Mouse (Mus musculus): Measurements from ENCODE around the gene Brinp1. TPM values are rescaled to one million over a fixed set of nuclear protein-coding genes. Genes with fewer than 3 reads are reported as not detected.

Gene Brinp1
- polyA plus RNA-seq, 1 experiment = not detected

DNA sequence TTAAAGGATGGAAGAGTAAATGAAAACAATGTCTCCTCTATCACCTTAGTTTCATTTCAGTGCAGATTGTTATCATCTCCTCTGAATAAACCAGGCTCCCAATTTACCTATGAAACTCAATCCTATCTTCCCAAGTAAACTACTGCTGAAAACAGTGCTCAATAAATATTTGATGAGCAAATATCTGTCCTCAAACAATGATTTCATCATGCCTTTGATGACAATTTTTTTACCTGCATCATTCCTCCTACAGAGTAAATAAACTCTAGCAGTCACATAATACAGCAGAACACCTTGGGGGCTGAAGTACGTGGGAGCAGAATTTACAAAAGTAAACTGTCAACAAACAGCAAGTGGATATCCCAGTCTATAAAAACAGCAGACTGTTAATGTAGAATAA, 31.3 kb downstream of the Brinp1 start:
- Histone ChIP-seq H3K4me1 (ENCODE audit: control insufficient read depth) (no peaks in the 10 kb centered on the region), H3K36me3 (ENCODE audit: control insufficient read depth) (no peaks in the 10 kb centered on the region), H3K9me3 (ENCODE audit: control insufficient read depth, low read length) (no peaks in the 10 kb centered on the region), H3K27me3 (ENCODE audit: control insufficient read depth) (no peaks in the 10 kb centered on the region), H3K4me3 (replicated peaks) (no peak overlapping the region)
- no peak for TF ChIP-seq GATA1 (IDR thresholded peaks at IDR 0.05; ENCODE audit: low read length)
- TF ChIP-seq TAL1 (IDR thresholded peaks at IDR 0.05; ENCODE audit: low read length) = no peak

GRCm38 (mm10) chr4:68922504-68922903, 31.7 kb downstream of the Brinp1 start:
- TF ChIP-seq TAL1 (IDR thresholded peaks at IDR 0.05; ENCODE audit: low read length) (no peak), GATA1 (IDR thresholded peaks at IDR 0.05; ENCODE audit: low read length) (no peak)
- H3K9me3 ChIP-seq (ENCODE audit: control insufficient read depth, low read length) = no peaks in the 10 kb centered on the region

GRCm38 (mm10) chr4:68920127-68920526, 34.1 kb downstream of the Brinp1 start:
- H3K36me3 ChIP-seq (ENCODE audit: control insufficient read depth) = no peaks in the 10 kb centered on the region
- no peak for TF ChIP-seq GATA1 (IDR thresholded peaks at IDR 0.05; ENCODE audit: low read length)
- no peak for TF ChIP-seq TAL1 (IDR thresholded peaks at IDR 0.05; ENCODE audit: low read length)

More at GRCm38 (mm10) chr4:68922504-68922903, 31.7 kb downstream of the Brinp1 start:
- Histone ChIP-seq H3K27me3 (ENCODE audit: control insufficient read depth) (no peaks in the 10 kb centered on the region), H3K4me3 (replicated peaks) (no peak overlapping the region), H3K4me1 (ENCODE audit: control insufficient read depth) (no peaks in the 10 kb centered on the region), H3K36me3 (ENCODE audit: control insufficient read depth) (no peaks in the 10 kb centered on the region)

GRCm38 (mm10) chr4:68910942-68911341, 43.3 kb downstream of the Brinp1 start:
- TF ChIP-seq TAL1 (IDR thresholded peaks at IDR 0.05; ENCODE audit: low read length) (no peak), GATA1 (IDR thresholded peaks at IDR 0.05; ENCODE audit: low read length) (no peak)

More at GRCm38 (mm10) chr4:68920127-68920526, 34.1 kb downstream of the Brinp1 start:
- H3K4me1 ChIP-seq (ENCODE audit: control insufficient read depth) = no peaks in the 10 kb centered on the region
- H3K9me3 ChIP-seq (ENCODE audit: control insufficient read depth, low read length) = no peaks in the 10 kb centered on the region
- no peak overlapping the region for H3K4me3 ChIP-seq (replicated peaks)
- no peaks in the 10 kb centered on the region for H3K27me3 ChIP-seq (ENCODE audit: control insufficient read depth)

DNA sequence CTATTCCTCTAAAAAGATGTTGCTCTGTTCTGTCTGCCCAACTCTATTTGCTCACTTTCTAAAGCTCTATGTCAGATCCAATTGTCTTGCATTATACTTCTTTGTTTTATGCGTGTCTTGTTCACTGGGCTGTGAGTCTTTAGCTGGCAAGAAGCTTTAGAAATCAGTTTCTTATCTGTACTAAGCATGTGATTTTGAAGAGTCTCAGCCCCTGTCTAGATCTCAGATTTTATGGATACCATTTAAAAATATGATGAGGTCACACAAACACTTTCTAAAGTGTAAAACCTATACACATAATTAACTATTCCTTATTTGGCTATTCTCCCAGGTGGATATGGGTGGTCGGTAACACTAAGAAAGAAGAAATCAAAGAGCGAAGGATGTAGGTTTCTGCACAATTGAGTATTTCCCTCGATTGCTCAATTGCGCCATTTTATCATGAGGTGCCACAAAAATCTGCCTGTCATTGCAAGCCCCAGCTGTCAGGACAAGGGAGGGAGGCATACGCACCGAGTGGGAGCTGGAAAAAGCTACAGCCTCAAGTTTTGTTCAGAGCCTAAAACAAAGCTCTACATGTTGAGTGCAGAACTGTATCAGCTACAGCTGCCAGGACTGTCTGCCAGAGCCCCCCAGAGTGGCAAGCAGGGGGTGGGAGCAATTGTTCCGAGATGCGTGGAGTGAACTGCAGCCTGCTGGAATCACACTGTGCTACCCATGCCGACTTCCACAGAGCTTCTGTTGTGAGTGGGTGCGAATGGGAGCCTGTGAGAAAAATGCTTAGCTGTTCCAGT, 47.6 kb downstream of the Brinp1 start:
- no peaks in the 10 kb centered on the region for H3K4me1 ChIP-seq (ENCODE audit: control insufficient read depth)
- H3K27me3 ChIP-seq (ENCODE audit: control insufficient read depth) = no peaks in the 10 kb centered on the region
- H3K9me3 ChIP-seq (ENCODE audit: control insufficient read depth, low read length) = no peaks in the 10 kb centered on the region
- TF ChIP-seq GATA1 (IDR thresholded peaks at IDR 0.05; ENCODE audit: low read length) (no peak), TAL1 (IDR thresholded peaks at IDR 0.05; ENCODE audit: low read length) (no peak)
- H3K4me3 ChIP-seq (replicated peaks) = no peak overlapping the region
- no peaks in the 10 kb centered on the region for H3K36me3 ChIP-seq (ENCODE audit: control insufficient read depth)

More at GRCm38 (mm10) chr4:68910942-68911341, 43.3 kb downstream of the Brinp1 start:
- H3K27me3 ChIP-seq (ENCODE audit: control insufficient read depth) = no peaks in the 10 kb centered on the region
- H3K4me3 ChIP-seq (replicated peaks) = no peak overlapping the region
- H3K9me3 ChIP-seq (ENCODE audit: control insufficient read depth, low read length) = no peaks in the 10 kb centered on the region
- no peaks in the 10 kb centered on the region for H3K36me3 ChIP-seq (ENCODE audit: control insufficient read depth)
- H3K4me1 ChIP-seq (ENCODE audit: control insufficient read depth) = no peaks in the 10 kb centered on the region

DNA sequence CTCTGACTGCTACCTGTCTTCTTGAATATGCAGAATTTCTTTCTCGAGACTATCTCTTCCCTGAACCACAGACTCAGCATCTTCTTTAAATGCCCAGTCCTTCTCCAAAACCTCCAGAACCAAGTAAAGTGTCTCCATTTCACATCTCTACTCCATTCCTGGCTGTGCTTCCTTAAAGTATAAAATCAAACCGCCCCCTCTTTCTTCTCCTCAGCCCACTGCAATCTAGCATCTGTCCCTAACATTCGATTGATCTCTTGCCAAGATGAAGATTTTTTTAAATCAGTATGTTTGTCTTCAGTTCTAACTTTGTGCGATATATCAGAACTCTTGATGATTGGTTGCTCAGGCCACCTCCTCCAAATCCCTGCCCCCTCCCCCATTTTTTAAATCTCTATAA, 63.7 kb downstream of the Brinp1 start:
- H3K4me1 ChIP-seq (ENCODE audit: control insufficient read depth) = no peaks in the 10 kb centered on the region
- no peak overlapping the region for H3K4me3 ChIP-seq (replicated peaks)
- no peaks in the 10 kb centered on the region for H3K36me3 ChIP-seq (ENCODE audit: control insufficient read depth)
- H3K27me3 ChIP-seq (ENCODE audit: control insufficient read depth) = no peaks in the 10 kb centered on the region
- no peaks in the 10 kb centered on the region for H3K9me3 ChIP-seq (ENCODE audit: control insufficient read depth, low read length)
- TF ChIP-seq TAL1 (IDR thresholded peaks at IDR 0.05; ENCODE audit: low read length) (no peak), GATA1 (IDR thresholded peaks at IDR 0.05; ENCODE audit: low read length) (no peak)

GRCm38 (mm10) chr4:68886276-68886675, 67.9 kb downstream of the Brinp1 start:
- Histone ChIP-seq H3K4me1 (ENCODE audit: control insufficient read depth) (no peaks in the 10 kb centered on the region), H3K4me3 (replicated peaks) (no peak overlapping the region), H3K36me3 (ENCODE audit: control insufficient read depth) (no peaks in the 10 kb centered on the region), H3K9me3 (ENCODE audit: control insufficient read depth, low read length) (no peaks in the 10 kb centered on the region), H3K27me3 (ENCODE audit: control insufficient read depth) (no peaks in the 10 kb centered on the region)
- TF ChIP-seq GATA1 (IDR thresholded peaks at IDR 0.05; ENCODE audit: low read length) (no peak), TAL1 (IDR thresholded peaks at IDR 0.05; ENCODE audit: low read length) (no peak)

GRCm38 (mm10) chr4:68872028-68872427, 82.2 kb downstream of the Brinp1 start:
- Histone ChIP-seq H3K36me3 (ENCODE audit: control insufficient read depth) (no peaks in the 10 kb centered on the region), H3K4me1 (ENCODE audit: control insufficient read depth) (no peaks in the 10 kb centered on the region), H3K9me3 (ENCODE audit: control insufficient read depth, low read length) (no peaks in the 10 kb centered on the region), H3K4me3 (replicated peaks) (no peak overlapping the region), H3K27me3 (ENCODE audit: control insufficient read depth) (no peaks in the 10 kb centered on the region)
- TF ChIP-seq GATA1 (IDR thresholded peaks at IDR 0.05; ENCODE audit: low read length) (no peak), TAL1 (IDR thresholded peaks at IDR 0.05; ENCODE audit: low read length) (no peak)

- Histone ChIP-seq H3K36me3 (ENCODE audit: control insufficient read depth) (no peaks in the 10 kb centered on the region), H3K27me3 (ENCODE audit: control insufficient read depth) (no peaks in the 10 kb centered on the region), H3K9me3 (ENCODE audit: control insufficient read depth, low read length) (no peaks in the 10 kb centered on the region), H3K4me1 (ENCODE audit: control insufficient read depth) (no peaks in the 10 kb centered on the region), H3K4me3 (replicated peaks) (no peak overlapping the region)
- no peak for TF ChIP-seq TAL1 (IDR thresholded peaks at IDR 0.05; ENCODE audit: low read length)
- no peak for TF ChIP-seq GATA1 (IDR thresholded peaks at IDR 0.05; ENCODE audit: low read length)
Measured at GRCm38 (mm10) chr4:68865135-68865767, 88.9 kb downstream of the Brinp1 start.
